Mouse (Mus musculus): ENCODE results near the gene Tufm. TPM values are rescaled to one million over a fixed set of nuclear protein-coding genes. Genes with fewer than 3 reads are reported as not detected.

Tufm gene
- polyA plus RNA-seq, 1 experiment from 2014 or later, result 42.9 TPM

GRCm38 (mm10) chr7:126536466-126536865 lies 49.3 kb downstream of the Tufm start:
- no peaks in the 10 kb centered on the region for H3K36me3 ChIP-seq (ENCODE audit: inconsistent target)
- no peak overlapping the region for H3K27ac ChIP-seq
- H3K79me2 ChIP-seq (ENCODE audit: inconsistent target), result no peaks in the 10 kb centered on the region
- no peak overlapping the region for H3K4me3 ChIP-seq (ENCODE audit: inconsistent target)
- WGBS (ENCODE audit: missing documents), result 77% methylated on average over 9 of the region's 9 CpGs

- Histone ChIP-seq H3K27ac (no peak overlapping the region), H3K36me3 (ENCODE audit: inconsistent target) (no peaks in the 10 kb centered on the region), H3K4me3 (ENCODE audit: inconsistent target) (no peak overlapping the region), H3K79me2 (ENCODE audit: inconsistent target) (no peaks in the 10 kb centered on the region)
- WGBS (ENCODE audit: missing documents), result 69% methylated on average over 5 of the region's 5 CpGs
Observed at GRCm38 (mm10) chr7:126537820-126538585, 50.8 kb downstream of the Tufm start.

Other genes with a start within 250 kb of the Tufm start
- 1.9 to 3.7 TPM (median 2.3 TPM) in 3 replicates for gene Sbk1, start 214.7 kb upstream of the Tufm start, polyA plus RNA-seq (2018)
- gene Lat, start 117.8 kb upstream of the Tufm start, polyA plus RNA-seq (2018), result 0.96 to 1.1 TPM (median 1.0 TPM) in 3 replicates
- gene Spns1, start 109.9 kb upstream of the Tufm start, polyA plus RNA-seq (2018), result 18.6 to 55.9 TPM (median 38.7 TPM) in 3 replicates
- 2.6 to 6.4 TPM (median 4.6 TPM) in 3 replicates for gene Nfatc2ip, start 90.6 kb upstream of the Tufm start, polyA plus RNA-seq (2018)
- 0.09 TPM in 1 of 3 replicates, not detected in the others for gene Cd19, start 72.5 kb upstream of the Tufm start, polyA plus RNA-seq (2018)
- 12.9 to 17.8 TPM (median 13.9 TPM) in 3 replicates for gene Rabep2, start 58.6 kb upstream of the Tufm start, polyA plus RNA-seq (2018)
- gene Atp2a1, start 24.3 kb upstream of the Tufm start, polyA plus RNA-seq (2018), result 0.06 TPM in 1 of 3 replicates, not detected in the others
- 10.4 to 17.2 TPM (median 11.7 TPM) in 3 replicates for gene Sh2b1, start 11.9 kb upstream of the Tufm start, polyA plus RNA-seq (2018)
- gene Atxn2l, start 16.1 kb downstream of the Tufm start, polyA plus RNA-seq (2018), result 60.6 to 79.7 TPM (median 71.8 TPM) in 3 replicates
- 124 to 206 TPM (median 173 TPM) in 3 replicates for gene Eif3c, start 79.0 kb downstream of the Tufm start, polyA plus RNA-seq (2018)
- 51.3 to 183 TPM (median 99.8 TPM) in 3 replicates for gene Apobr, start 97.6 kb downstream of the Tufm start, polyA plus RNA-seq (2018)
- 81.0 to 165 TPM (median 104 TPM) in 3 replicates for gene Cln3, start 98.5 kb downstream of the Tufm start, polyA plus RNA-seq (2018)
- gene Il27, start 107.6 kb downstream of the Tufm start, polyA plus RNA-seq (2018), result 1.1 to 2.6 TPM (median 1.2 TPM) in 3 replicates
- gene Nupr1, start 143.5 kb downstream of the Tufm start, polyA plus RNA-seq (2018), result 14.9 to 47.0 TPM (median 32.4 TPM) in 3 replicates
- 12.5 to 21.7 TPM (median 17.0 TPM) in 3 replicates for gene Sgf29, start 161.9 kb downstream of the Tufm start, polyA plus RNA-seq (2018)
- 1.7 to 8.8 TPM (median 7.5 TPM) in 3 replicates for gene Sult1a1, start 189.1 kb downstream of the Tufm start, polyA plus RNA-seq (2018)
- gene Bola2, start 208.0 kb downstream of the Tufm start, polyA plus RNA-seq (2018), result 39.1 to 134 TPM (median 42.4 TPM) in 3 replicates
- 4.2 to 7.9 TPM (median 4.8 TPM) in 3 replicates for gene Slx1b, start 208.4 kb downstream of the Tufm start, polyA plus RNA-seq (2018)
- 69.4 to 223 TPM (median 209 TPM) in 3 replicates for gene Coro1a, start 220.4 kb downstream of the Tufm start, polyA plus RNA-seq (2018)

Data from macrophage (primary cell).